Mouse (Mus musculus) bone marrow macrophage, adult 2 months (primary cell): ENCODE measurements at regions not wholly inside any gene's neighbourhood (a gene's known extent, or its start where the extent isn't known, plus 50 kb on each side); places are given as distances from the start of the nearest gene placed in this dataset.

Source experiments
- H3K27ac ChIP-seq: 2 replicates; pipeline ENCODE4 v1.5.1; 2012; ENCODE audit warnings: low read depth, low read length; ENCODE audit not compliant: insufficient read depth
- H3K4me1 ChIP-seq: 2 replicates; pipeline ENCODE4 v1.6.1; 2012; ENCODE audit warnings: low read length; ENCODE audit not compliant: control insufficient read depth, insufficient read depth
- H3K4me3 ChIP-seq: 2 replicates; pipeline ENCODE4 v1.5.1; 2012; ENCODE audit warnings: mild to moderate bottlenecking, low read length, moderate library complexity; ENCODE audit not compliant: insufficient read depth
- CTCF ChIP-seq: IDR thresholded peaks from 2 replicates; pipeline ENCODE4 v1.5.1; 2012; ENCODE audit warnings: low read depth, mild to moderate bottlenecking, low read length, moderate library complexity
- POLR2A ChIP-seq: IDR thresholded peaks from 2 replicates; pipeline ENCODE4 v1.6.1; 2012; ENCODE audit warnings: mild to moderate bottlenecking, low read depth, low read length, borderline replicate concordance

GRCm38 (mm10) chr8:103475816-103476797, 625.3 kb upstream of the Cdh5 start:
- TF ChIP-seq CTCF, result no peak
- no peak for TF ChIP-seq POLR2A
- Histone ChIP-seq H3K27ac (no peak overlapping the region), H3K4me3 (no peak overlapping the region), H3K4me1 (no peaks in the 10 kb centered on the region)

- no peaks in the 10 kb centered on the region for H3K4me1 ChIP-seq
- no peak overlapping the region for H3K27ac ChIP-seq
- TF ChIP-seq POLR2A, result no peak
- no peak for TF ChIP-seq CTCF
These were observed 619.2 kb upstream of the Cdh5 start for GRCm38 (mm10) chr8:103482033-103482720.

GRCm38 (mm10) chr8:103485441-103485840, 616.0 kb upstream of the Cdh5 start:
- H3K4me3 ChIP-seq, result no peak overlapping the region
- no peaks in the 10 kb centered on the region for H3K4me1 ChIP-seq
- TF ChIP-seq CTCF (no peak), POLR2A (no peak)
- no peak overlapping the region for H3K27ac ChIP-seq

More at GRCm38 (mm10) chr8:103482033-103482720, 619.2 kb upstream of the Cdh5 start:
- no peak overlapping the region for H3K4me3 ChIP-seq

DNA sequence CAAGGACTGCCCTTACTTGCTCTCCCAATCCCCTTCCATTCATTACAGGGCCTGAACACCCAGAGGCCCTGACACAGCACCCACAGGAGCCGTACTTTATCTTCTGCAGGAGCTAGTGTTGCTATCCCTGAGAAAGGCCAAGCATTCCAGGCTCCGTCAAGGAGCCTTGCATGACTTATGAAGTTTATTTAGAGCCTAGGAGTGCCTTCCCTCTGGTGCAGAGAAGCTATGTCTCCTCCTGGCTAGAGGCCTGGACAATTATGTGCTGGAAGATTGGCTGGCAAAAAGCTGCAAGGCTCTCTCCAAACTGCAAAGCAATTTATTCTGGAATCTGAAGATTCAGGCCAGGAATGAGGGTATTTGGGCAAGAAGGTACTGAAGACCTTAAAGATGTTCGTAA, 612.0 kb upstream of the Cdh5 start:
- TF ChIP-seq CTCF, result no peak
- no peak for TF ChIP-seq POLR2A
- Histone ChIP-seq H3K27ac (no peak overlapping the region), H3K4me1 (no peaks in the 10 kb centered on the region), H3K4me3 (no peak overlapping the region)

DNA sequence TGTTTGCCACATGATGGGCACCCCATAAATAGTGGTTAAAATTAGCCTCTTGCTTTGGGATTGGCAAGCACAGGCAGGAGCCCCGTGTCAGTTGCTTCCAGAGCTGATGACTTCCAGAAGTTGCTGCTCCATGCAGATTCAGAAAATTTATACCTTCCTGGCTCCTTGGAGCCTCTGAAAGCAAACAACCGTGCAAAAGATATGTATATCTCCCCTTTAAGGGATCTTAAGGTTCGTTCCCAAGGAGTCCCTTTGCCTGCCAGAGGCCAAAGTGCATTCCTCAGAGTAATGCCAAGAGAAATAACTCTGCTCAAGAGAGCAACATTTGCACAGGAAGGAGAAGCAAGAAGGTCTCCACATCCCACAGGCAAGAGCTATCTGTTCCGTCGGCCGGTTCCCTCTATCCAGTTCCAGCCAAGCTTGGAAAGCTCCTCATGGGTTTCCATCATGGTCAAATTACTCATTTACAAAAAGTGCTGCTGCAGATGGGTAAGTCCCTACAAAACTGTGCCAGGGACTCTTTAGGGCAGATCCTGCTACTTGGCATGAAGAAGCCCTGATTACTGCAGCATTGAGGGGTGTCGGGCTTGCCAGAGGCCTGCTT, 608.4 kb upstream of the Cdh5 start:
- TF ChIP-seq POLR2A, result no peak
- no peak for TF ChIP-seq CTCF
- Histone ChIP-seq H3K4me3 (no peak overlapping the region), H3K27ac (no peak overlapping the region), H3K4me1 (no peaks in the 10 kb centered on the region)

DNA sequence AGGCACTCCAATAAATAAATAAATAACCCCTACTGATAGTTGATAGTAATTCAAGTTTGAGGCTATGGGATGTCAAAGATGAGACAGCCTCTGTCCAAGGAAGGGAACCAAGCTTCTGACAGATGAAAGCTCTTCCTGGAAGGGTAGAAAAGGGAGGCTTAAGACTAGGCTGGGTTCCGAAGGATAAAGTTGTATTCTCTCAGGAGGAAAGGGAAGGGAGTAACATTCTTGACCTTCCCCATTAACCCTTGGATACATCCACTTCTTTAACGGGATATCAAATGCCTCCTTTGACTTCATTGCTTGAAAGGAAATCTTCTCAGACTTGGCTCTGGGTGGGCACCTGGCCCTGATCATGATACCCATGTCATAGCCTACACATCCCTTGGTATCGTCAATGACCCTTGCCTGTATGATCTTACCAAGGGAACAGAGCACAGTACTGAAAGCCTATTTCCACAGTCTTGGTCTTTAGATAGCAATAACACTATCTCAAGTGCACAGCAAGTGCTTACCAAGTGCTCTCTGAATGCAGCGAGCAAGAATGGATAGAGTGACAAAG, 607.4 kb upstream of the Cdh5 start:
- H3K4me1 ChIP-seq, result no peaks in the 10 kb centered on the region
- H3K27ac ChIP-seq, result no peak overlapping the region
- H3K4me3 ChIP-seq, result no peak overlapping the region
- TF ChIP-seq CTCF (no peak), POLR2A (no peak)

GRCm38 (mm10) chr8:103494670-103495069, 606.8 kb upstream of the Cdh5 start:
- TF ChIP-seq POLR2A (no peak), CTCF (no peak)
- Histone ChIP-seq H3K4me3 (no peak overlapping the region), H3K27ac (no peak overlapping the region), H3K4me1 (no peaks in the 10 kb centered on the region)

GRCm38 (mm10) chr8:103501328-103501727, 600.1 kb upstream of the Cdh5 start:
- H3K4me1 ChIP-seq, result no peaks in the 10 kb centered on the region
- H3K27ac ChIP-seq, result no peak overlapping the region
- no peak for TF ChIP-seq CTCF
- no peak for TF ChIP-seq POLR2A
- H3K4me3 ChIP-seq, result no peak overlapping the region

DNA sequence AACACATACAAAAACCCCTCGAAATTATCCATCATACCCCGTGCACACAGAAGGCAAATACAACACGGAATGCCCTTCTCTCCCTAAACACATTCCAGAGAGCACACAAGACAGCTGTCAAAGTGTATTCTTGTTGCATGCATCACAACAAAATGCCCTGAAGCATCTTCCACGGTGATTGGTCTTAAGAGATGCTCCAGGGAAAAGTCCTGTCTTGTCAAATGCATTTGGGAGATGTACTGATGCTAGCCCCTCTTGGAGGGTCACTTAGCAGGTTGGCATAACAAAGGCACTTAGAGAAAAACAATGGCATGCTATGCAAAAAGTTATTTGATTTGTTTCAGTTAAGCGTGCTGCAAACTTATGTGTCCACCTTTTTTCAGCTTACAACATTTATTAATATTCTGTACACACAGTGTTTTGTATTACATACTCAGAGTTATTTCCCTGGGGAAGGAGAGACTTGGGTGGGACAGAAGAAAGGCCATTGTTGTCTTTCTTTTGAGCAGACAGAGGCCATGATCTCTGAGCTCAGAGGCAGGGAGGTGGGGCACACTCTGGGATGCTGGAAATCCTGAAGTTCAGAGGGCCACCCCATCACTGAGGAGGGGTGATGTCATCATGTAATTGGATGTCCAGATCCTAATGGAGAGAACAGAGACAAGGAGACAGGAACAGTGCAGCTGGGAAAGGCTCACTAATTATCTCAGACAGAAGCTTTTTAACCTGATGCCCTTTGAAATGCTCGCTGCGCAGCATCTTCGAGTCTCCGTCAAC, 598.2 kb upstream of the Cdh5 start:
- H3K27ac ChIP-seq, result no peak overlapping the region
- TF ChIP-seq POLR2A (no peak), CTCF (no peak)
- H3K4me3 ChIP-seq, result no peak overlapping the region
- H3K4me1 ChIP-seq, result no peaks in the 10 kb centered on the region
